Mouse (Mus musculus) small intestine, adult 2 months (tissue): ENCODE results near the gene Arpp21. TPM values are rescaled to one million over a fixed set of nuclear protein-coding genes. Genes with fewer than 3 reads are reported as not detected.

ENCODE experiments used
- H3K27ac ChIP-seq: fragments of 200-500 bp; 2 replicates; pipeline ENCODE4 v1.5.1; 2012; ENCODE audit warnings: low read depth, low read length, control low read depth, inconsistent platforms; ENCODE audit not compliant: insufficient read depth
- H3K27me3 ChIP-seq: fragments of 200-500 bp; 2 replicates; pipeline ENCODE4 v1.6.1; 2012; ENCODE audit warnings: mild to moderate bottlenecking, moderate library complexity, low read length, inconsistent platforms; ENCODE audit not compliant: control insufficient read depth, insufficient read depth
- H3K36me3 ChIP-seq: fragments of 200-500 bp; 2 replicates; pipeline ENCODE4 v1.6.1; 2012; ENCODE audit warnings: mild to moderate bottlenecking, low read length, control low read depth, inconsistent platforms; ENCODE audit not compliant: control insufficient read depth, insufficient read depth
- H3K4me1 ChIP-seq: fragments of 200-500 bp; 2 replicates; pipeline ENCODE4 v1.6.1; 2012; ENCODE audit warnings: low read length, inconsistent platforms, mixed read lengths; ENCODE audit not compliant: control insufficient read depth, insufficient read depth, insufficient read length
- H3K4me3 ChIP-seq: fragments of 200-500 bp; 2 replicates; pipeline ENCODE4 v1.5.1; 2012; ENCODE audit warnings: low read depth, mild to moderate bottlenecking, control low read depth, inconsistent platforms, low read length, moderate library complexity
- CTCF ChIP-seq: fragments of 200-500 bp; IDR thresholded peaks from 2 replicates; pipeline ENCODE4 v1.5.1; 2012; ENCODE audit warnings: low read depth, mild to moderate bottlenecking, control low read depth, inconsistent platforms, low read length, moderate library complexity, mixed read lengths; ENCODE audit not compliant: insufficient replicate concordance, insufficient read length; ENCODE audit errors: extremely low read depth
- POLR2A ChIP-seq: fragments of 200-500 bp; IDR thresholded peaks from 2 replicates; pipeline ENCODE4 v1.6.1; 2012; ENCODE audit warnings: low read depth, mild to moderate bottlenecking, control low read depth, inconsistent platforms, low read length, moderate library complexity
- WGBS: fragments of 180-500 bp; shearing (Covaris S2); methylation state at CpG from one replicate; pipeline ENCODE4 v1.1.7; 2018; 5-methylcytosine and 5-hydroxymethylcytosine counted together
- polyA plus RNA-seq: library from polyadenylated mRNA; depleted of rRNA; stranded (reverse); fragments of >200 nt; gene quantifications from 2 replicates; pipeline ENCODE4 v1.2.3, GENCODE M21; 2012

The Arpp21 gene
- polyA plus RNA-seq, 1 experiment, result 0.60 TPM

DNA sequence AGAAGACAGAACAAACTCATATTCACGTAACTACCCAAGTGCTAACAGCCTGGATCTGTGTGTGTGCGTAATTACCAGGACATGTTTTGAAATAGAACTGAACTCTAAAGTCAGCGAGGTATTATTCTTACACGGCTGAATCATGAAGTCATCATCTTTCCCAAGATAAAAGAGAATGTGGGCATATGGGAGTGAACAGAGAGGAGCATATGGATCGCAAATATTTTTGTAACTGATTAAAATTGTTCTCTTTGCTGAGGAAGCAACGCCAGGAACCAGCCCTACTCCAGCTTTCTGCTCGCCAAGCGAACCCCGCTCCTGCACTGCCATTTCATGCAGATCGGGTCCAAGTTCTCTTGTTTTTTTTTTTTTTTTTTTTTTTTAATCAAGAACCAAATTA lies 46.3 kb downstream of the Arpp21 start:
- 86% methylated on average over 10 of the region's 10 CpGs for WGBS
- Histone ChIP-seq H3K27ac (no peak overlapping the region), H3K4me1 (no peaks in the 10 kb centered on the region), H3K36me3 (no peaks in the 10 kb centered on the region), H3K27me3 (no peaks in the 10 kb centered on the region), H3K4me3 (no peak overlapping the region)
- TF ChIP-seq CTCF (no peak), POLR2A (no peak)

DNA sequence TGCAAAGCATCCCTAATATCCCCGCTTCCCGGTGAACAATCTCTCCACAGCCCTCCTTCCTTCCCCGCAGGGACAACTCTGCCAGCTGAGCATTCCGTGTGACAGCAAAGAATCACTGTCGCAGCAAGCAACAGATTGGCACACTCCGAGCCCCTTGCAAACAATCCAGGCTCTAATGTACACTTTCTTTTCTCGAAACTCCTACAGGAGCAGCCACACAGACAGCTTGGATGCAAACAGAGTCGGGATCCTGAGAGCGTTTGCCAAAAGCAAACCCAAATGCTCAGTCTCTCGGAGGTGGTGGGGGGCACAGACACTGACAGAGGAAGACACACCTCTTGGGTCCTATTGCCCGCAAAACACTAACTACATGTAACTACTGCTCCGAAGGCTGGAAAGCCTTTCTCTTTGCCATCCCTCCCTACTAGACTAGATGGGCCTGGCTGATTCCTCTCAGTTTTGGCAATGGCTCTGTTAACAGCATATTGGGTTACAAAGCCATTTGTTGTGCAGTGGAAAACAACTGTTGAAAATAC lies 47.3 kb downstream of the Arpp21 start:
- Histone ChIP-seq H3K27me3 (no peaks in the 10 kb centered on the region), H3K4me1 (no peaks in the 10 kb centered on the region), H3K36me3 (no peaks in the 10 kb centered on the region), H3K4me3 (no peak overlapping the region), H3K27ac (no peak overlapping the region)
- TF ChIP-seq CTCF (no peak), POLR2A (no peak)
- WGBS, result 57% methylated on average over 12 of the region's 12 CpGs

DNA sequence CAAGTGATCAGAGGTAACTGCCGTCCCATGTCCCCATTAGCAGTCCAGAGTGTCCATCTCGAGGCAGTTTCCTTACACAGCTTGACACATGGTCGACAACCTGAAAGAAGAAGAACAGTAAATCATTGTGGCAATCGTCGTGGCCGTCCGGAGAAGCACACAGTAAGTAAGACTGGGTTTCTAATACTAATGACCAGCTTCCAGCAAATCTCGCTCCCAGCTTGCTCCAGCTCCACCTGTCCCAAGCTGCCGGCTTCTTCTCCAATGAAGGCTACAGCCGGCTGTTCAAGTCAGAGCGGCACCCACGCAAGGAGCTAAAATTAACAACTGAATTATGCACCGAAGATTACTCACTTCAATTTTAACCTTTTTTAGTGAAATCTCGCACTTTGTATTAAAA lies 48.1 kb downstream of the Arpp21 start:
- H3K4me1 ChIP-seq, result no peaks in the 10 kb centered on the region
- TF ChIP-seq POLR2A, result no peak
- TF ChIP-seq CTCF, result no peak
- H3K27me3 ChIP-seq, result no peaks in the 10 kb centered on the region
- no peak overlapping the region for H3K27ac ChIP-seq
- no peak overlapping the region for H3K4me3 ChIP-seq
- 61% methylated on average over 14 of the region's 14 CpGs for WGBS
- no peaks in the 10 kb centered on the region for H3K36me3 ChIP-seq

DNA sequence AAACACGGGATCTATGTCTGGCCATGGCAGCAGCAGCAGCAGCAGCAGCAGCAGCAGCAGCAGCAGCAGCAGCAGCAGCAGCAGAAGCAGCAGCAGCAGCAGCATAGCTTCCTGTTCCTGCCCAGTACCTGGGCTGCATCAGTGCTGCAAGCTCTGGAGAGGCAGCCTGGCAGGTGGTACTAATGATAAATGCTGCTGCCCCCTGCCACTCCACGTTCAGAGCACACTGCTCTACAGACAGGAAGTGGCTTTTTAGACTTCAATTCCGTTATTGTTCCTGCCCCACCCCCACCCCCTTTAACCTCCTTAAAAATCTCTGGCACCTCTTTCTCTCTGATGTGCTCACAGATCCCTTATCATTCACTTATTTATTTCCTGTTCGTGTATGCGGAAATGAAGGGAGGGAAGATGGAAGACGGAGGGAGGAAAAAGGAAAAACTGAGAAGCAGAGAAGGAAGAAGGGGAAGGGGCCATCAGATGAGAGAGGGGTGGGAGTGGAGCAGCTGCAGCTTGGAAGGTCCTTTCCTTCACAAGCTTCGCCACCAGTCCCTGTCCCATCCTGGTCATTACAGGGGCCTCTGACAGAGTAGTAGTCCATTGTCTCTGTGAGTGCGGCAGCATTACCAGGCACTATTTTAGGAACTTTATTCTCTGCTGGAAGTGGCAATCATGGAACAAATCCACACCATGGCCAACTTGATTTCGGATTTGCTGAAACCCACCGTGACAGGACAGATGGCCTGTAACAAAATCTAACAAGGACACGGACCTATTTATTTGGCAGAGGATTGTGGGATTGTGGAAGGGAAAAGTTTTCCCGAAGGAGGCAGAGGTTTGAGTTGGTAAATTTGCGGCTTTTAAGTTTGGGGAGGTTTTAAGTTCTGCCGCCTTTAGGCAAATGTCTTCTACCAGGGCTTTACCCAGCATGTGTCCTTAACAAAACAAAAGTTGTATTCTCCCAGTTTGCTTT lies 49.1 kb downstream of the Arpp21 start:
- H3K36me3 ChIP-seq, result no peaks in the 10 kb centered on the region
- H3K27ac ChIP-seq, result no peak overlapping the region
- no peak overlapping the region for H3K4me3 ChIP-seq
- H3K4me1 ChIP-seq, result no peaks in the 10 kb centered on the region
- WGBS, result 25% methylated on average over 14 of the region's 14 CpGs
- no peaks in the 10 kb centered on the region for H3K27me3 ChIP-seq
- TF ChIP-seq CTCF (no peak), POLR2A (no peak)

DNA sequence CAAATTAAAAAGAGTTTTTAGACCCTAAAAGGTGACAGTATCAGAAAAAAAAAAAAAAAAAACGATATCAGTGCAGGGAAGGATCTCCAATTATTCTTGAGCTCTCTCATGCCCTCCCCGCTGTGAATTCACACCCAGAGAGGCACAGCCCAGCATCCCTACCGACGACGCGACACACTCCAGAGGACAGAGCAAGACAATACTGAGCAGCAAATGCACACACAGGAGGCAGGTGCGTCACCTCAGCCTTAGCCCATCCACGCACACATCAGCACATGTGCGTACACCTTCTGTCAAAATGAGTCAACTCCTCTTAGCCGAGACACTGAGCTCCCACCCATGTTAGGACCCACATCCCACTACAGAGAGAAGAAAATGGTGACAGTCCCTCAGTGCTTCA lies 50.0 kb downstream of the Arpp21 start:
- no peaks in the 10 kb centered on the region for H3K4me1 ChIP-seq
- no peak for TF ChIP-seq POLR2A
- no peak for TF ChIP-seq CTCF

DNA sequence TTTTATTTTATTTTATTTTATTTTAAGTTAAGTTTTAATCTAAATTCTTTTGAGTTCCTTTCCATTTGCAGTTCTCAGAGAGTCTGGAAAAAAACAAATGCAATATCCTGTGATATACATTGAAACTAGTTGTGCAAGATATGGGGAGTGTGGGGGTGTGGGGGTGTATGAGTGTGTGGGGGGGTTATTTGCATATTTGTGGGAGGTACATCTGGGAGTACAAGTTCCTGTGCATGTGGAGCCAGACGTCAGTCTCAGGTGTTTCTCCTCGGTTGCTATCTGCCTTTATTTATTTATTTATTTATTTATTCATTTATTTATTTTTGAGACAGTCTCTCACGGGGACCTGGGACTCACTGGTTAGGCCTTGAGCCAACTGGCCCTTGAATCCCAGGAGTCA lies 53.0 kb downstream of the Arpp21 start:
- 33% methylated on average over 3 of the region's 3 CpGs for WGBS
- Histone ChIP-seq H3K36me3 (no peaks in the 10 kb centered on the region), H3K27ac (no peak overlapping the region), H3K4me1 (no peaks in the 10 kb centered on the region), H3K27me3 (no peaks in the 10 kb centered on the region), H3K4me3 (no peak overlapping the region)
- TF ChIP-seq POLR2A, result no peak
- TF ChIP-seq CTCF, result no peak

More for the DNA sequence above, 50.0 kb downstream of the Arpp21 start:
- Histone ChIP-seq H3K4me3 (no peak overlapping the region), H3K27ac (no peak overlapping the region), H3K36me3 (no peaks in the 10 kb centered on the region), H3K27me3 (no peaks in the 10 kb centered on the region)
- WGBS, result 58% methylated on average over 10 of the region's 10 CpGs

DNA sequence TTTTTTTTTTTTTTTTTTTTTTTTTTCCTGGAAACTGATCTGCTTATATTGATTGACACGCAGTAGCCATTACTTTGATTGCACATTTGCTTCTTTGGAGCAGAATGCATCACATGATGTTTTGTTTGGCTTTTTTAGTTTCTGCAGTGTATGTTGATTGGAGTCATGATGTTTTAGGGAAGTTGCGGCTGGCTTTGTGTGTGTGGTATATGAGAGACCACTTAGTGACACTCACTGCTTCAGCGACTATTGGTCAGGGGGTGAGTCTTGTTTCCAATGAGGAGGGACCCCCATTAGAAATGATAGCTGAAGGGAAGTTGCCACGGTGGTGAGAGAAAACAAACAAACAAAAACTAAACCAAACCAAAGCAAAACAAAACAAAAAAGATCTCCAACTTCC lies 55.7 kb downstream of the Arpp21 start:
- H3K27me3 ChIP-seq, result no peaks in the 10 kb centered on the region
- no peaks in the 10 kb centered on the region for H3K36me3 ChIP-seq
- H3K27ac ChIP-seq, result no peak overlapping the region
- H3K4me3 ChIP-seq, result no peak overlapping the region
- TF ChIP-seq CTCF (no peak), POLR2A (no peak)
- no peaks in the 10 kb centered on the region for H3K4me1 ChIP-seq
- 72% methylated on average over 4 of the region's 4 CpGs for WGBS
